Mouse (Mus musculus) brain, adult 10 weeks (tissue): ENCODE measurements around the gene Ccdc182. TPM values are rescaled to one million over a fixed set of nuclear protein-coding genes. Genes with fewer than 3 reads are reported as not detected.

Experiments used
- polyA plus RNA-seq: library from polyadenylated mRNA; stranded (reverse); fragments of 350-450 nt; fragmentation: Illumina TruSeq; extraction: RNeasy Lipid Tissue Mini Kit (QIAGEN cat#74804); gene quantifications from one replicate; pipeline ENCODE4 v1.2.3, GENCODE M21; 2015; ENCODE audit warnings: low read depth, low replicate concordance

Ccdc182 gene
- polyA plus RNA-seq = not detected

GRCm38 (mm10) chr11:88293631-88294393, at the start of gene Ccdc182:
Gene Ccdc182 (plus strand): TSS chr11:88294058.

Other genes with a start within 250 kb of the Ccdc182 start
- gene Srsf1, start 246.7 kb upstream of the Ccdc182 start, polyA plus RNA-seq = 196 TPM
- 24.2 TPM for gene Vezf1, start 225.8 kb upstream of the Ccdc182 start, polyA plus RNA-seq
- gene Cuedc1, start 196.0 kb upstream of the Ccdc182 start, polyA plus RNA-seq = 24.4 TPM
- gene Mrps23, start 89.7 kb upstream of the Ccdc182 start, polyA plus RNA-seq = 80.6 TPM